Mouse (Mus musculus) intestine, embryonic 14.5 days (tissue): ENCODE measurements around the gene Mab21l3. TPM values are rescaled to one million over a fixed set of nuclear protein-coding genes. Genes with fewer than 3 reads are reported as not detected.

Experiments
- ATAC-seq: fragments of 200-750 bp; cut with Nextera tagmentation; replicated peaks from 2 replicates; pipeline ENCODE4 v1.8.0; 2017; ENCODE audit warnings: low read depth, moderate number of reproducible peaks, moderate TSS enrichment, moderate library complexity; ENCODE audit not compliant: low FRiP score, low TSS enrichment
- DNase-seq: peaks from one replicate; pipeline ENCODE4 v3.0.0-alpha.2; 2018; ENCODE audit warnings: low spot score
- H3K27ac ChIP-seq: fragments of 300-500 bp; sonication (generic); 2 replicates; pipeline ENCODE4 v1.5.1; 2014; ENCODE audit warnings: low read depth, mild to moderate bottlenecking, control low read depth
- H3K27me3 ChIP-seq: fragments of 300-500 bp; sonication (generic); replicated peaks from 2 replicates; pipeline ENCODE4 v1.6.1; 2014; ENCODE audit warnings: low read length, control low read depth; ENCODE audit not compliant: control insufficient read depth, insufficient read depth
- H3K36me3 ChIP-seq: fragments of 300-500 bp; sonication (generic); 2 replicates; pipeline ENCODE4 v1.6.1; 2014; ENCODE audit warnings: low read length, control low read depth; ENCODE audit not compliant: control insufficient read depth, insufficient read depth
- H3K4me1 ChIP-seq: fragments of 300-500 bp; sonication (generic); replicated peaks from 2 replicates; pipeline ENCODE4 v1.6.1; 2014; ENCODE audit warnings: low read length, control low read depth, mixed read lengths; ENCODE audit not compliant: control insufficient read depth, insufficient read depth
- H3K4me2 ChIP-seq: fragments of 300-500 bp; sonication (generic); 2 replicates; pipeline ENCODE4 v1.6.1; 2014; ENCODE audit warnings: low read length
- H3K4me3 ChIP-seq: fragments of 300-500 bp; sonication (generic); 2 replicates; pipeline ENCODE4 v1.5.1; 2014; ENCODE audit warnings: low read depth, low read length, control low read depth, mixed read lengths
- H3K9ac ChIP-seq: fragments of 300-500 bp; sonication (generic); 2 replicates; pipeline ENCODE4 v1.6.1; 2014; ENCODE audit warnings: mild to moderate bottlenecking, low read length
- H3K9me3 ChIP-seq: fragments of 300-500 bp; sonication (generic); 2 replicates; pipeline ENCODE4 v1.6.1; 2016; ENCODE audit warnings: low read length, control low read depth; ENCODE audit not compliant: control insufficient read depth
- WGBS: fragments of 180-500 bp; shearing (Covaris S2); extraction: QIAGEN DNeasy Blood & Tissue Kit; methylation state at CpG from one replicate; pipeline ENCODE4 v1.1.7; 2014; 5-methylcytosine and 5-hydroxymethylcytosine counted together
- polyA plus RNA-seq: library from polyadenylated mRNA; unstranded; fragments of >200 nt; fragmentation: Nextera tagmentation; extraction: Ambion mirVana; gene quantifications from 2 replicates; pipeline ENCODE4 v1.2.1, GENCODE M21; 2014

Gene Mab21l3
- polyA plus RNA-seq, 1 experiment from 2014 or later, result 3.2 TPM

DNA sequence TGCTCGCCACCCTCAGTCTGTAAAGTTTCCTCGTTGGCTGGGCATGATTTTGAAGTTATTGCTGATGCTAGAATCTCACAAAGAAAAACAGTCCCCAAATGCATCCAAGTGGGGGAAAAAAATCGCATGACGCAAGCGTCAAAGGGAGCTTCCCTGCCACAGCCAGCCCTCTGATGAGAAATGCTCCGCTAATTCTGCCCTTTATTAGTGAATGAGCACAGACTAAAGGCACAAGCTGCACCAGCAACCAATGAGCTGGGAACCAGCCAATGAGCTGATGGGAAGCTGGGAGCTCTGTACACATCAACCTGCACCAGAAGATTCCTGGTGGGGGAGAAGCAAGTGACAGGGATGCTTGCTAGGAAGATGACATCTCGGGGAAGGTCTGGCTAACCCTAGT lies 11.0 kb upstream of the Mab21l3 start:
- DNase-seq (no peak), ATAC-seq (no peak)
- no peaks in the 10 kb centered on the region for H3K9me3 ChIP-seq
- no peaks in the 10 kb centered on the region for H3K4me1 ChIP-seq
- WGBS, result 83% methylated on average over 7 of the region's 7 CpGs
- H3K36me3 ChIP-seq, result peaks cover 18% of the 10 kb centered on the region
- no peaks in the 10 kb centered on the region for H3K27me3 ChIP-seq
- H3K4me2 ChIP-seq, result no peak overlapping the region
- no peak overlapping the region for H3K9ac ChIP-seq
- H3K4me3 ChIP-seq, result no peak overlapping the region
- H3K27ac ChIP-seq, result no peak overlapping the region

GRCm38 (mm10) chr3:101854075-101854474 lies 5.3 kb upstream of the Mab21l3 start:
- Histone ChIP-seq H3K4me3 (no peak overlapping the region), H3K27me3 (no peaks in the 10 kb centered on the region), H3K36me3 (no peaks in the 10 kb centered on the region), H3K4me2 (no peak overlapping the region), H3K9ac (no peak overlapping the region), H3K9me3 (no peaks in the 10 kb centered on the region), H3K27ac (no peak overlapping the region), H3K4me1 (no peaks in the 10 kb centered on the region; the same call in 1 of the 2 replicates)
- no peak for DNase-seq
- no peak for ATAC-seq
- WGBS, result 80% methylated on average over 1 of the region's 1 CpGs

- H3K9ac ChIP-seq, result no peak overlapping the region
- no peaks in the 10 kb centered on the region for H3K27me3 ChIP-seq
- DNase-seq (no peak), ATAC-seq (peak; percentile 71)
- 52% methylated on average over 6 of the region's 6 CpGs for WGBS
- H3K36me3 ChIP-seq, result no peaks in the 10 kb centered on the region
- H3K4me3 ChIP-seq, result no peak overlapping the region
- H3K4me1 ChIP-seq, result no peaks in the 10 kb centered on the region; the same call in 1 of the 2 replicates
- no peak overlapping the region for H3K4me2 ChIP-seq
- H3K9me3 ChIP-seq, result no peaks in the 10 kb centered on the region
- H3K27ac ChIP-seq, result no peak overlapping the region
These were observed 2.6 kb upstream of the Mab21l3 start for GRCm38 (mm10) chr3:101851363-101851762.

DNA sequence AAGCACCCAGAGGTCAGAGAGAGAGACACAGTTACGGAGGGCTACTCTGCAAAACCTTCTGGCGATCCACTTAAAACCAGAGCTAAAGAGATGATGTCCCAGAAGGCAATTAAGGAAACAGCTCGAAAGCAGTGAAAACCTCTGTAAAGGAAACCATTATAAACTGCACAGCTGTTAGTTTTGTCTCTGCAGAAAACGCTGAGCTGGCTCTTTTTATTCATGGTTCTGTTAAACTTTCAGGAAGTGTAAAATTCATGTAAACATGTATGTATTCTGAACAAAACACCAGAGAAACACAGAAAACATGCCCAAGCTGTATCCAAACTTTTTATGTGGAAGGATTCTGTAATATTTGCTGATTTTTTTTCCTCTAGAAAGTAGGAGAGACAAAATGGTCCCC lies 2.7 kb downstream of the Mab21l3 start:
- Histone ChIP-seq H3K4me3 (no peak overlapping the region), H3K9me3 (no peaks in the 10 kb centered on the region), H3K4me1 (no peaks in the 10 kb centered on the region), H3K27ac (no peak overlapping the region), H3K9ac (no peak overlapping the region), H3K36me3 (no peaks in the 10 kb centered on the region), H3K27me3 (no peaks in the 10 kb centered on the region), H3K4me2 (no peak overlapping the region)
- WGBS, result 37% methylated on average over 4 of the region's 4 CpGs
- DNase-seq (no peak), ATAC-seq (no peak)

DNA sequence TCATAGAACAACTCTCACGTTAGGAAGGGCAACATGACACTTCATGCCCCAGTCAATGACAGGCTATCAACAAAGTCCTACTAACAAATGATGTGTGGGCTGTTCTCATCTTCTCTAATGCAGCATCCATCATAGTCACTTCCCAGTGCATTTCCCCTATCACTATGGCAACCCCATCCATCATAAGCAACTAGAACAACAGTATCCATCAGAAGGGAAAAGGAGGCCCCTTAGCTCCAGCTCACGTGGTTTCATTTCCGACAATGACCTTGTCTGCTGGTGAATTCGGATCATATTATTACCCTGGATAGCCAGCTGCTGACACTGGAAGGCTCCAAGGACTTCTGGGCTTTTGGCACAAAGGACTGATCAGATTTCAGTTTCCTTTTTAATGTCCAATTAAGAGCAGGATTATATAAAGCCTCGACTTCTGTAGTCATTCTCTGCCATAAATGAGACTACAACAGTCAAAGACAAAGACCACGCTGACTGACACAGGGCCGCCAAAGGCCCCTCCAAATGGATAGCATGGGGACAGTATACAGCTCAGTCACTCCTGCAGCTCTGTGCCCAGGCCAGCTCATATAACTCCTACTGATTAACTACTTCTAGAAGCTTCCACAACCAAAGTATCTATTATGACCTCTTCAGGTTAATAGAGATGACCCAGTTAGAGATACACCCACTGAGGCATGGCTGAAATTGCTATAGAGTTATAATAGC lies 6.2 kb downstream of the Mab21l3 start:
- DNase-seq (no peak), ATAC-seq (no peak)
- Histone ChIP-seq H3K27me3 (no peaks in the 10 kb centered on the region), H3K9ac (no peak overlapping the region), H3K4me3 (no peak overlapping the region), H3K9me3 (no peaks in the 10 kb centered on the region), H3K27ac (no peak overlapping the region), H3K4me1 (no peaks in the 10 kb centered on the region), H3K4me2 (no peak overlapping the region), H3K36me3 (no peaks in the 10 kb centered on the region)
- WGBS, result 79% methylated on average over 7 of the region's 7 CpGs

GRCm38 (mm10) chr3:101839327-101839726 lies 9.4 kb downstream of the Mab21l3 start:
- Histone ChIP-seq H3K4me3 (no peak overlapping the region), H3K4me2 (no peak overlapping the region), H3K4me1 (0 out of 2 replicates have a peak, but pooled peaks cover 9% of the 10 kb centered on the region), H3K27me3 (no peaks in the 10 kb centered on the region), H3K36me3 (no peaks in the 10 kb centered on the region), H3K27ac (no peak overlapping the region), H3K9ac (no peak overlapping the region), H3K9me3 (no peaks in the 10 kb centered on the region)
- DNase-seq (no peak), ATAC-seq (no peak)
- WGBS, result 85% methylated on average over 9 of the region's 9 CpGs

GRCm38 (mm10) chr3:101836971-101837370 lies 11.8 kb downstream of the Mab21l3 start:
- Histone ChIP-seq H3K4me2 (no peak overlapping the region), H3K4me1 (peaks cover 13% of the 10 kb centered on the region), H3K27me3 (no peaks in the 10 kb centered on the region), H3K4me3 (no peak overlapping the region), H3K27ac (no peak overlapping the region), H3K9ac (no peak overlapping the region), H3K36me3 (no peaks in the 10 kb centered on the region), H3K9me3 (no peaks in the 10 kb centered on the region)
- ATAC-seq (no peak), DNase-seq (no peak)
- WGBS, result 85% methylated on average over 3 of the region's 3 CpGs

DNA sequence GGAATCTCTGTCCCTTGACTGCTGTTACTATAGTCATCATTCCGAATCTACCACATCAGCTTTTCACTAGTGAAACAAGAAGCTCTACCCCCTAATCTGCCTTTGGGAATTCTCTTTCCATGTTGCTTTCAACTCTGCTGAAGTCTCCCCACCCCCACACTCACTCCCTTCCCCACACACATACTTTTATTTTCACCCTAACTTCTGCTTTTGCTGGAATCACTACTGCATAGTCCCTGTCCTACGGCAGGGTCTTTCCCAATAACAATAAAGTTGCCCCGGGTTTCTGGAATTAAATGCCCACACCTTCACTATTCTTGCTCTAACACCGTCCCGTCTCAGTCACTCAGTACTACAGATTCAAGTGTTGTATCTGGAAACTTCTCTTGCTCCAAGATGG lies 12.2 kb downstream of the Mab21l3 start:
- WGBS, result 72% methylated on average over 5 of the region's 5 CpGs
- DNase-seq (no peak), ATAC-seq (no peak)
- Histone ChIP-seq H3K4me1 (peaks cover 18% of the 10 kb centered on the region), H3K4me3 (peak overlapping the region; percentile 29; the same call in 1 of the 2 replicates), H3K9me3 (no peaks in the 10 kb centered on the region), H3K4me2 (peak overlapping the region; percentile 53), H3K36me3 (no peaks in the 10 kb centered on the region), H3K27ac (no peak overlapping the region), H3K9ac (no peak overlapping the region), H3K27me3 (no peaks in the 10 kb centered on the region)

DNA sequence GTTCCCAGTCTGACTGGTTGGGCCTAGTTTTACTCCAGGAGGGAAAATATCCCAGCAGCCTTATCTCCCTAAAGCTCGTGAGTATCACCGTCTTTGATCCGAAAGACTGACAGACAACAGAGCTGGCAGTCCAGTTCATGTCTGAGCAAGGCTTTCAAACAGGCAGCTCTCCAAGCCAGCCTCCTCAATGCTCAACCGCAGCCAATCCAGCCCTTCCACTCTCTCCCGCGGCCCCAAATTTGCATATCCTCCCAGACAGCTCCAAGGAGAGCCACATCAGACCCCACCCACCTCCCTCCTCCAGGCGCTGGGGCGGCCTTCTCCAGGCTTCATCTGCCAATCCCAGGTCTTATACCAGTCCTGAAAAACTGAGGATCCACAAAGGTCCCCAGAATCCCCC lies 12.7 kb downstream of the Mab21l3 start:
- H3K9ac ChIP-seq, result no peak overlapping the region
- peak; percentile 87 for ATAC-seq

More for the DNA sequence above, 12.7 kb downstream of the Mab21l3 start:
- Histone ChIP-seq H3K36me3 (no peaks in the 10 kb centered on the region), H3K4me1 (peaks cover 19% of the 10 kb centered on the region), H3K27me3 (no peaks in the 10 kb centered on the region), H3K4me3 (peak overlapping the region; percentile 29), H3K9me3 (no peaks in the 10 kb centered on the region), H3K4me2 (peak overlapping the region; percentile 53), H3K27ac (no peak overlapping the region; the same call in 1 of the 2 replicates)
- peak; percentile 86 for DNase-seq
- WGBS, result 0% methylated on average over 8 of the region's 8 CpGs
